Mouse (Mus musculus): ENCODE data around the gene Gm1553. TPM values are rescaled to one million over a fixed set of nuclear protein-coding genes. Genes with fewer than 3 reads are reported as not detected.

Gm1553 gene
- polyA plus RNA-seq (2014; fragmentation: Nextera tagmentation; extraction: Ambion mirVana) = not detected in 2 replicates

DNA sequence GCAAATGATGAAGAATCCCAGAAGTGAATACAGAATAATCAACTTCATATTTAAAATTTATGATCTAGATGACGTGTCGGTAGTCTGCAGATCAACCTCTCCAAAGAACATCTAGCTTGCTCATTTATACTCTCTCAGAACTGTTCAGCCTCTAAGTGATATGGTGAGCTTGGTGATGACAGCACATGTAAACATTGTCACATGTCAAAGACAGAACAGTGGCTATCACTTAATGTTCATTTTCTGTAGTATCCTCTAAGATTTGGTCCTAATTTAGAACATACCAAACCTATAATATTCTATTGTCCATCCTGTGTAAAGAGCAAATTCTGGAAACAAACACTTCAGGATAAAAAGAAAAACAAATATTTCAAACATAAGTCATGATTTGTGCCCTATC is at the start of gene Gm1553:
TSS of gene Gm1553 (minus strand) at position 101 of the 400 bp plus-strand sequence.
- Histone ChIP-seq H3K4me3 (ENCODE audit: low read depth, low read length) (no peak within 1 kb of the TSS), H3K27me3 (ENCODE audit: control insufficient read depth, insufficient read depth, low read length) (no peaks in the 10 kb centered on the region), H3K4me1 (ENCODE audit: control insufficient read depth, insufficient read depth, low read length) (no peaks in the 10 kb centered on the region), H3K4me2 (no peak within 1 kb of the TSS), H3K9ac (ENCODE audit: low read length) (no peak within 1 kb of the TSS), H3K36me3 (ENCODE audit: control insufficient read depth, insufficient read depth, low read length) (no peaks in the 10 kb centered on the region), H3K27ac (ENCODE audit: low read depth, low read length) (no peak within 1 kb of the TSS), H3K9me3 (ENCODE audit: control insufficient read depth, low read length) (no peaks in the 10 kb centered on the region)
- 83% methylated on average over 2 of the region's 2 CpGs for WGBS
- DNase-seq (ENCODE audit: low spot score, missing footprints) = no peak
- ATAC-seq (ENCODE audit: low FRiP score) = no peak

Other genes with a start within 250 kb of the Gm1553 start
- not detected in 2 replicates for gene 4932415D10Rik, start 176.0 kb downstream of the Gm1553 start, polyA plus RNA-seq (2014; fragmentation: Nextera tagmentation; extraction: Ambion mirVana)
- gene Gm4924, start 138.4 kb downstream of the Gm1553 start, polyA plus RNA-seq (2014; fragmentation: Nextera tagmentation; extraction: Ambion mirVana) = 10.5 and 11.0 TPM in 2 replicates
- 35.9 and 39.7 TPM in 2 replicates for gene 1190007I07Rik, start 130.6 kb upstream of the Gm1553 start, polyA plus RNA-seq (2014; fragmentation: Nextera tagmentation; extraction: Ambion mirVana)
- 340 and 352 TPM in 2 replicates for gene Tdg, start 137.2 kb upstream of the Gm1553 start, polyA plus RNA-seq (2014; fragmentation: Nextera tagmentation; extraction: Ambion mirVana)
- 2.4 and 3.3 TPM in 2 replicates for gene Glt8d2, start 198.0 kb upstream of the Gm1553 start, polyA plus RNA-seq (2014; fragmentation: Nextera tagmentation; extraction: Ambion mirVana)
- gene Hcfc2, start 203.5 kb upstream of the Gm1553 start, polyA plus RNA-seq (2014; fragmentation: Nextera tagmentation; extraction: Ambion mirVana) = 34.4 and 35.2 TPM in 2 replicates